Mouse (Mus musculus): ENCODE measurements around the gene Gm49368. TPM values are rescaled to one million over a fixed set of nuclear protein-coding genes. Genes with fewer than 3 reads are reported as not detected.

The Gm49368 gene
- total RNA-seq, 2 experiments from 2014 or later = 0.08 TPM; not detected in 1

Other genes with a start within 250 kb of the Gm49368 start
- gene Stx4a, start 238.4 kb upstream of the Gm49368 start, total RNA-seq (2021) = 10 to 100 TPM; 50.3 to 55.3 TPM
- 100 to 1,000 TPM; 401 to 404 TPM for gene Stx1b, start 238.1 kb upstream of the Gm49368 start, total RNA-seq (2021)
- gene Zfp646, start 186.5 kb upstream of the Gm49368 start, total RNA-seq (2021) = 10 to 100 TPM; 25.0 to 25.6 TPM
- 10 to 100 TPM; 22.0 to 22.6 TPM for gene Zfp668, start 185.9 kb upstream of the Gm49368 start, total RNA-seq (2021)
- 1 to 10 TPM; 1.3 TPM for gene Prss53, start 171.7 kb upstream of the Gm49368 start, total RNA-seq (2021)
- gene Gm21974, start 167.2 kb upstream of the Gm49368 start, total RNA-seq (2021) = not detected
- gene Vkorc1, start 167.1 kb upstream of the Gm49368 start, total RNA-seq (2021) = 10 to 100 TPM; 21.9 to 25.5 TPM
- 10 to 100 TPM; 36.8 to 45.1 TPM for gene Bckdk, start 158.6 kb upstream of the Gm49368 start, total RNA-seq (2021)
- 10 to 100 TPM; 26.0 to 30.0 TPM for gene Kat8, start 150.2 kb upstream of the Gm49368 start, total RNA-seq (2021)
- gene Prss8, start 132.6 kb upstream of the Gm49368 start, total RNA-seq (2021) = under 1 TPM in 1 of 2 experiments, not detected in 1; 0.89 TPM
- 10 to 100 TPM in 1 of 2 experiments, 1 to 10 TPM in 1; 9.8 to 10.3 TPM for gene Prss36, start 116.0 kb upstream of the Gm49368 start, total RNA-seq (2021)
- 100 to 1,000 TPM; 313 to 324 TPM for gene Fus, start 95.2 kb upstream of the Gm49368 start, total RNA-seq (2021)
- gene Pycard, start 68.8 kb upstream of the Gm49368 start, total RNA-seq (2021) = 1 to 10 TPM; 2.2 to 3.7 TPM
- gene Trim72, start 58.7 kb upstream of the Gm49368 start, total RNA-seq (2021) = under 1 TPM; 0.64 to 0.97 TPM
- 10 to 100 TPM; 10.9 to 11.6 TPM for gene Itgam, start within 50 bp of the Gm49368 start, total RNA-seq (2021)
- under 1 TPM in 1 of 2 experiments, not detected in 1; 0.23 TPM for gene Itgax, start 66.9 kb downstream of the Gm49368 start, total RNA-seq (2021)
- gene Itgad, start 91.7 kb downstream of the Gm49368 start, total RNA-seq (2021) = not detected
- 10 to 100 TPM; 13.5 to 17.3 TPM for gene Cox6a2, start 143.7 kb downstream of the Gm49368 start, total RNA-seq (2021)
- gene Armc5, start 174.7 kb downstream of the Gm49368 start, total RNA-seq (2021) = 10 to 100 TPM in 1 of 2 experiments, 1 to 10 TPM in 1; 9.7 to 11.4 TPM
- gene 9130023H24Rik, start 175.3 kb downstream of the Gm49368 start, total RNA-seq (2021) = 1 to 10 TPM; 3.6 to 4.0 TPM
- gene Tgfb1i1, start 184.1 kb downstream of the Gm49368 start, total RNA-seq (2021) = 10 to 100 TPM; 27.1 to 27.4 TPM
- gene Slc5a2, start 203.0 kb downstream of the Gm49368 start, total RNA-seq (2021) = not detected
- 10 to 100 TPM; 23.4 to 24.5 TPM for gene BC017158, start 235.5 kb downstream of the Gm49368 start, total RNA-seq (2021)